Mouse (Mus musculus) neural tube, embryonic 12.5 days (tissue): ENCODE data around the gene Ano4. TPM values are rescaled to one million over a fixed set of nuclear protein-coding genes. Genes with fewer than 3 reads are reported as not detected.

Experiments used
- ATAC-seq: fragments of 200-750 bp; cut with Nextera tagmentation; 2 replicates; pipeline ENCODE4 v1.8.0; 2017; ENCODE audit warnings: low read depth, mild to moderate bottlenecking, moderate TSS enrichment, moderate library complexity; ENCODE audit not compliant: low FRiP score
- H3K27ac ChIP-seq: fragments of 300-500 bp; sonication (generic); 2 replicates; pipeline ENCODE4 v1.5.1; 2016
- H3K27me3 ChIP-seq: fragments of 300-500 bp; sonication (generic); replicated peaks from 2 replicates; pipeline ENCODE4 v1.6.1; 2016; ENCODE audit warnings: mild to moderate bottlenecking
- H3K36me3 ChIP-seq: fragments of 300-500 bp; sonication (generic); 2 replicates; pipeline ENCODE4 v1.6.1; 2016; ENCODE audit warnings: mild to moderate bottlenecking
- H3K4me1 ChIP-seq: fragments of 300-500 bp; sonication (generic); 2 replicates; pipeline ENCODE4 v1.6.1; 2016
- H3K4me2 ChIP-seq: fragments of 300-500 bp; sonication (generic); replicated peaks from 2 replicates; pipeline ENCODE4 v1.6.1; 2016; ENCODE audit warnings: mild to moderate bottlenecking
- H3K4me3 ChIP-seq: fragments of 300-500 bp; sonication (generic); 2 replicates; pipeline ENCODE4 v1.5.1; 2016
- H3K9ac ChIP-seq: fragments of 300-500 bp; sonication (generic); 2 replicates; pipeline ENCODE4 v1.6.1; 2016; ENCODE audit warnings: mild to moderate bottlenecking
- H3K9me3 ChIP-seq: fragments of 300-500 bp; sonication (generic); 2 replicates; pipeline ENCODE4 v1.6.1; 2016; ENCODE audit warnings: mild to moderate bottlenecking
- WGBS: fragments of 180-500 bp; shearing (Covaris S2); methylation state at CpG from one replicate; pipeline ENCODE4 v1.1.7; 2016; 5-methylcytosine and 5-hydroxymethylcytosine counted together
- polyA plus RNA-seq: library from polyadenylated mRNA; unstranded; fragments of >200 nt; fragmentation: Nextera tagmentation; extraction: Ambion mirVana; gene quantifications from 2 replicates; pipeline ENCODE4 v1.2.1, GENCODE M21; 2016

Gene Ano4
- polyA plus RNA-seq, 1 experiment from 2014 or later, result 4.4 TPM

DNA sequence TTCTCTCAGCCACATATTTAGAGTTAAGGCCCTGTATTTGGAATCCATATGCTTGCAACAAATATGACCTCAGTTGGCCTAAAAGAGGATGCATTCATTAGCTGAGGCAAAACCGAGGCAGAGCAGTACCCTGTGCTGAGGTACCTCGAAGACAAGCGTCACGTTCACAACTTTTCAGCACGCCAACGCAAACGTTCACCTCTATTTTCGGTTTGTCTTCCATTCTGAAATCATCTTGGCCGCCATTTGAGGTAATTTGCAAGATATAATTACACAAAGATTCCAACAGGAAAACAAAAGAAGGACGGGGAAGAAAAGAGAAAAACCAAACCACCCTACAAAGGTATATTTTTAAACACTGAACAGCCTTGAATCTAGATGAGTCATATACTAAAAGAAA is 148.1 kb downstream of the Ano4 start:
- no peak for ATAC-seq
- H3K27ac ChIP-seq, result no peak overlapping the region
- H3K4me3 ChIP-seq, result no peak overlapping the region
- no peak overlapping the region for H3K4me2 ChIP-seq
- no peaks in the 10 kb centered on the region for H3K36me3 ChIP-seq
- WGBS, result 87% methylated on average over 10 of the region's 10 CpGs
- no peaks in the 10 kb centered on the region for H3K9me3 ChIP-seq
- no peak overlapping the region for H3K9ac ChIP-seq
- no peaks in the 10 kb centered on the region for H3K27me3 ChIP-seq
- no peaks in the 10 kb centered on the region for H3K4me1 ChIP-seq

DNA sequence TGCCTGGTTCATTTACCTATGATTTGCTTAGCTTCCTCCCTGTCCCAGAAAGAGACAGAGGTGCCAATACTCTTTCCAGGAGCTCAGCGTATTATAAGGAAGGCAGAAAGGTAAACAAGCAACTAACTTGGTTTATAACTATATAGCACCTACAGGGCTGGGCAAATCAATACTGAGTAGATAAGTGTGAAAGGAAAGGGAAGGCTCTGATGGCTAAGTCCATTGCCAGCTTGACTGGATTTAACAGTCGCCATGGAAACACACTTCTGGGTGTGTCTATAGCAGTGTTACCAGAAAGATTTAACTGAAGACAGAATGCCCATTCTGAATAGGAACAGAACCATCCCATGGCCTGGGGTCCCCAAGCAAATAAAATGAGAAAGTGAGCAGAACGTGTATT is 149.5 kb downstream of the Ano4 start:
- Histone ChIP-seq H3K27ac (no peak overlapping the region), H3K4me1 (no peaks in the 10 kb centered on the region), H3K4me3 (no peak overlapping the region), H3K9me3 (no peaks in the 10 kb centered on the region), H3K4me2 (no peak overlapping the region), H3K9ac (no peak overlapping the region), H3K36me3 (no peaks in the 10 kb centered on the region), H3K27me3 (no peaks in the 10 kb centered on the region)
- no peak for ATAC-seq
- 77% methylated on average over 3 of the region's 3 CpGs for WGBS

- Histone ChIP-seq H3K27ac (no peak overlapping the region), H3K4me1 (no peaks in the 10 kb centered on the region), H3K4me3 (no peak overlapping the region), H3K4me2 (no peak overlapping the region), H3K27me3 (no peaks in the 10 kb centered on the region), H3K9me3 (no peaks in the 10 kb centered on the region), H3K36me3 (no peaks in the 10 kb centered on the region), H3K9ac (no peak overlapping the region)
- ATAC-seq, result no peak
- 85% methylated on average over 7 of the region's 7 CpGs for WGBS
Observed at GRCm38 (mm10) chr10:89194440-89194839, 150.1 kb downstream of the Ano4 start.

GRCm38 (mm10) chr10:89177921-89178320 is 166.6 kb downstream of the Ano4 start:
- WGBS, result 82% methylated on average over 4 of the region's 4 CpGs
- Histone ChIP-seq H3K9me3 (no peaks in the 10 kb centered on the region), H3K4me1 (no peaks in the 10 kb centered on the region), H3K9ac (no peak overlapping the region), H3K4me2 (no peak overlapping the region), H3K27me3 (no peaks in the 10 kb centered on the region), H3K36me3 (no peaks in the 10 kb centered on the region), H3K4me3 (no peak overlapping the region), H3K27ac (no peak overlapping the region)
- ATAC-seq, result no peak

- no peak overlapping the region for H3K4me2 ChIP-seq
- no peaks in the 10 kb centered on the region for H3K4me1 ChIP-seq
- no peak overlapping the region for H3K27ac ChIP-seq
- ATAC-seq, result no peak
- no peak overlapping the region for H3K9ac ChIP-seq
- no peaks in the 10 kb centered on the region for H3K9me3 ChIP-seq
- H3K27me3 ChIP-seq, result no peaks in the 10 kb centered on the region
- WGBS, result 88% methylated on average over 1 of the region's 1 CpGs
- H3K36me3 ChIP-seq, result no peaks in the 10 kb centered on the region
- H3K4me3 ChIP-seq, result no peak overlapping the region
Observed at GRCm38 (mm10) chr10:89164533-89164932, 180.0 kb downstream of the Ano4 start.

GRCm38 (mm10) chr10:89155502-89155901 is 189.1 kb downstream of the Ano4 start:
- no peak for ATAC-seq
- no peak overlapping the region for H3K27ac ChIP-seq
- 76% methylated on average over 2 of the region's 2 CpGs for WGBS
- H3K4me3 ChIP-seq, result no peak overlapping the region
- no peaks in the 10 kb centered on the region for H3K4me1 ChIP-seq
- H3K27me3 ChIP-seq, result no peaks in the 10 kb centered on the region
- no peak overlapping the region for H3K4me2 ChIP-seq
- no peaks in the 10 kb centered on the region for H3K9me3 ChIP-seq
- H3K9ac ChIP-seq, result no peak overlapping the region
- H3K36me3 ChIP-seq, result no peaks in the 10 kb centered on the region

GRCm38 (mm10) chr10:89154797-89155465 is 189.6 kb downstream of the Ano4 start:
- 68% methylated on average over 2 of the region's 2 CpGs for WGBS
- no peaks in the 10 kb centered on the region for H3K27me3 ChIP-seq
- H3K9me3 ChIP-seq, result no peaks in the 10 kb centered on the region
- H3K4me3 ChIP-seq, result no peak overlapping the region
- H3K27ac ChIP-seq, result no peak overlapping the region
- H3K4me2 ChIP-seq, result no peak overlapping the region
- H3K36me3 ChIP-seq, result no peaks in the 10 kb centered on the region
- H3K4me1 ChIP-seq, result no peaks in the 10 kb centered on the region
- ATAC-seq, result no peak
- H3K9ac ChIP-seq, result no peak overlapping the region

DNA sequence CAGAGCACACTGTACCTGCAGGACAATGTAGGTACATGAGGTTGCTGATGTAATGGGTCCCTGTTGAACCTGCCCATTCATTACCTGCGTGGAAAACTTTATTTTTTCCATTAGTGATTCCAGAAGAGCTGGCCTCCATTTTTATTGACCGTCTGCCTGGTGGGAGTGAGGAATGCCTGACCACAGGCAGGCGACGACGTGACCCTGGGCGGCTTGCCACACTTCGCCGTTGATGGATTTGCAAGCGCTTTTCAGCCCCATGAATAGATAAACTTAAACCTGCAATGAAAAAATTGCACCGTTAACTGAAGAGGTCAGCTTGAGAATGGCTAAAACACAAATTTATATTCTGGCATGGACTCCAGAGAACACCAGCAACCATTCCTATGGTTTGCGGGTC is 195.4 kb downstream of the Ano4 start:
- H3K4me1 ChIP-seq, result no peaks in the 10 kb centered on the region

GRCm38 (mm10) chr10:89121391-89121790 is 223.2 kb downstream of the Ano4 start:
- Histone ChIP-seq H3K27ac (no peak overlapping the region), H3K36me3 (no peaks in the 10 kb centered on the region), H3K9ac (no peak overlapping the region), H3K4me1 (no peaks in the 10 kb centered on the region), H3K4me2 (no peak overlapping the region), H3K27me3 (no peaks in the 10 kb centered on the region), H3K4me3 (no peak overlapping the region), H3K9me3 (no peaks in the 10 kb centered on the region)
- 60% methylated on average over 6 of the region's 6 CpGs for WGBS
- no peak for ATAC-seq

More for the DNA sequence above, 195.4 kb downstream of the Ano4 start:
- H3K9ac ChIP-seq, result no peak overlapping the region
- H3K9me3 ChIP-seq, result no peaks in the 10 kb centered on the region
- H3K36me3 ChIP-seq, result no peaks in the 10 kb centered on the region
- H3K27ac ChIP-seq, result no peak overlapping the region
- 85% methylated on average over 11 of the region's 11 CpGs for WGBS
- no peaks in the 10 kb centered on the region for H3K27me3 ChIP-seq
- ATAC-seq, result no peak
- H3K4me3 ChIP-seq, result no peak overlapping the region
- no peak overlapping the region for H3K4me2 ChIP-seq

DNA sequence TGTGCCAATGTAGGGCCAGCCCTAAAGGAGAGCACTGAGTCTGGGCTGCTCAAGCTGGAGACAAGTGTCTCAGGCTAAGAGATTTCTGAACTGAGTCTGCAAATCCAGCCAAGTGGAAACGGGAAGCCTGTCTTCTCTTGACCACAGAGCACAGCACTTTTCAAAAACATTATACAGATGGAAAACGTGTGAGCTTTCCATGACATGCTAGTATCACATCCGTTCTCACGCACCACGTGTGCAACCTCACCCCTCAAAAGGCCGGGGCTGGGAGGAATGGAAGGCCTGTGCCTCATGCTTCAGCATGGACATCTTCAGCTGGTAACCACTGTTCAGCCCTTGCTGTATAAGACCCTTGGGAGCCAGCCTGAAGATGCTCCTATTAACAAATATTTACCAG is 230.2 kb downstream of the Ano4 start:
- no peak for ATAC-seq
- Histone ChIP-seq H3K4me1 (no peaks in the 10 kb centered on the region), H3K27me3 (no peaks in the 10 kb centered on the region), H3K27ac (no peak overlapping the region), H3K4me2 (no peak overlapping the region), H3K9me3 (no peaks in the 10 kb centered on the region), H3K36me3 (no peaks in the 10 kb centered on the region), H3K4me3 (no peak overlapping the region), H3K9ac (no peak overlapping the region)
- WGBS, result 87% methylated on average over 6 of the region's 6 CpGs

- Histone ChIP-seq H3K36me3 (no peaks in the 10 kb centered on the region), H3K9ac (no peak overlapping the region), H3K4me2 (no peak overlapping the region), H3K27me3 (no peaks in the 10 kb centered on the region), H3K4me1 (no peaks in the 10 kb centered on the region), H3K4me3 (no peak overlapping the region), H3K27ac (no peak overlapping the region), H3K9me3 (no peaks in the 10 kb centered on the region)
- ATAC-seq, result no peak
- 92% methylated on average over 2 of the region's 2 CpGs for WGBS
Observed at GRCm38 (mm10) chr10:89111466-89111865, 233.1 kb downstream of the Ano4 start.

DNA sequence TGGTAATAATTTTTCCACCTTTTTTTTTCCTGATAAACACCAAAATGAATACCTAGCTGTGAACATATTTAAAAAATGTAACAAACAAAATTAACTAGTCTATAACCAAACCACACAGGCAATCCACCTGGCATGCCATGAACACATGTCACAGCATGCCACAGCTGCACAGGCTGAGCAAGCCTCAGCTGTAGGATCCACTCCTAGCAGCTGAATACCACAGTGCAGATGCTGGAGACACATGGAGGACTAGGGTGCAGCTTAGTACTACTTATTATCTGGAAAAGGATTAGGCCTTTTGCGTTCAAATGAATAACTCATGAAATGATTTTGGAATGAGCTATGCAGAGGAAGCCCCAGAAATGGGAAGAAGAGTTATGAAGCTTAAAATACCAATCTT is 233.6 kb downstream of the Ano4 start:
- WGBS, result 98% methylated on average over 1 of the region's 1 CpGs
- Histone ChIP-seq H3K4me2 (no peak overlapping the region), H3K36me3 (no peaks in the 10 kb centered on the region), H3K27me3 (no peaks in the 10 kb centered on the region), H3K4me3 (no peak overlapping the region), H3K9ac (no peak overlapping the region), H3K27ac (no peak overlapping the region), H3K9me3 (no peaks in the 10 kb centered on the region), H3K4me1 (no peaks in the 10 kb centered on the region)
- ATAC-seq, result no peak

- no peak for ATAC-seq
- Histone ChIP-seq H3K9me3 (no peaks in the 10 kb centered on the region), H3K4me3 (no peak overlapping the region), H3K4me2 (no peak overlapping the region), H3K9ac (no peak overlapping the region), H3K27ac (no peak overlapping the region), H3K36me3 (no peaks in the 10 kb centered on the region), H3K4me1 (no peaks in the 10 kb centered on the region), H3K27me3 (no peaks in the 10 kb centered on the region)
- 68% methylated on average over 2 of the region's 2 CpGs for WGBS
Observed at GRCm38 (mm10) chr10:89103594-89103993, 241.0 kb downstream of the Ano4 start.
